Mouse (Mus musculus): ENCODE data around the gene Otulin.

- no peak for TF ChIP-seq POLR2A (IDR thresholded peaks at IDR 0.05; ENCODE audit: insufficient read depth, low read depth, low read length)
- TF ChIP-seq CTCF (IDR thresholded peaks at IDR 0.05): no peak
- TF ChIP-seq EP300 (IDR thresholded peaks at IDR 0.05; ENCODE audit: insufficient read depth, low read depth, low read length): no peak
Measured at GRCm38 (mm10) chr15:27536186-27536585, 94.3 kb downstream of the Otulin start.

Measured in heart, adult 2 months (tissue).